Mouse (Mus musculus) C2C12 (cell line): ENCODE measurements around the gene Alpk3.

Experiments used
- CTCF ChIP-seq: IDR thresholded peaks from one replicate; pipeline ENCODE4 v1.5.1; 2011; ENCODE audit not compliant: control insufficient read depth, insufficient read depth, insufficient read length
- MAX ChIP-seq: IDR thresholded peaks from one replicate; pipeline ENCODE4 v1.6.1; 2011; ENCODE audit warnings: mild to moderate bottlenecking, control low read depth
- MYOG ChIP-seq: IDR thresholded peaks from one replicate; pipeline ENCODE4 v1.6.1; 2011; ENCODE audit not compliant: control insufficient read depth, insufficient read length; ENCODE audit errors: extremely low read depth
- USF1 ChIP-seq: IDR thresholded peaks from one replicate; pipeline ENCODE4 v1.6.1; 2011; ENCODE audit warnings: low read depth, mild to moderate bottlenecking, control low read depth, moderate library complexity

GRCm38 (mm10) chr7:81108226-81108625, 50.8 kb downstream of the Alpk3 start:
- no peak for TF ChIP-seq CTCF
- no peak for TF ChIP-seq MAX
- no peak for TF ChIP-seq USF1
- no peak for TF ChIP-seq MYOG
